Mouse (Mus musculus): ENCODE results near the gene Dnajb7. TPM values are rescaled to one million over a fixed set of nuclear protein-coding genes. Genes with fewer than 3 reads are reported as not detected.
A peak's percentile ranks its signal among the peaks of the same experiment; 100 is the strongest.
"Not testable (repeated sequence)": the region's sequence is repeated elsewhere in the genome, so short reads cannot be mapped to it uniquely, and the experiment has no call there.

Dnajb7 gene
- polyA plus RNA-seq, 1 experiment from 2014 or later = 1.6 TPM

- Histone ChIP-seq H3K4me2 (ENCODE audit: low read depth, low read length) (peak overlapping the region; percentile 51), H3K9ac (ENCODE audit: low read depth, low read length) (0 out of 2 replicates have a peak overlapping the region, but pooled peaks have one; percentile 12), H3K4me3 (ENCODE audit: low read length) (peak overlapping the region; percentile 27)
- not testable (repeated sequence) for H3K4me1 ChIP-seq (ENCODE audit: control insufficient read depth, insufficient read depth, low read length); H3K36me3 ChIP-seq (ENCODE audit: control insufficient read depth, insufficient read depth, low read length); H3K9me3 ChIP-seq (ENCODE audit: control insufficient read depth, low read length); H3K27ac ChIP-seq (ENCODE audit: low read length); H3K27me3 ChIP-seq (replicated peaks; ENCODE audit: control insufficient read depth, insufficient read depth, low read length)
- ATAC-seq = peak; percentile 94
- 5% methylated on average over 22 of the region's 22 CpGs for WGBS
Measured at GRCm38 (mm10) chr15:81416763-81417310, 8.7 kb upstream of the Dnajb7 start.

- H3K9ac ChIP-seq (ENCODE audit: low read depth, low read length) = no peak overlapping the region
- H3K4me2 ChIP-seq (ENCODE audit: low read depth, low read length) = no peak overlapping the region
- no peak overlapping the region for H3K4me3 ChIP-seq (ENCODE audit: low read length)
- no peaks in the 10 kb centered on the region for H3K9me3 ChIP-seq (ENCODE audit: control insufficient read depth, low read length)
- ATAC-seq = no peak
- 89% methylated on average over 3 of the region's 3 CpGs for WGBS
- H3K4me1 ChIP-seq (ENCODE audit: control insufficient read depth, insufficient read depth, low read length) = peaks cover 2% of the 10 kb centered on the region; the same call in 1 of the 2 replicates
- H3K36me3 ChIP-seq (ENCODE audit: control insufficient read depth, insufficient read depth, low read length) = peaks cover 2% of the 10 kb centered on the region; the same call in 1 of the 2 replicates
- H3K27me3 ChIP-seq (replicated peaks; ENCODE audit: control insufficient read depth, insufficient read depth, low read length) = no peaks in the 10 kb centered on the region
- no peak overlapping the region for H3K27ac ChIP-seq (ENCODE audit: low read length)
Measured at GRCm38 (mm10) chr15:81405008-81405407, 3.1 kb downstream of the Dnajb7 start.

GRCm38 (mm10) chr15:81399638-81400315, 8.3 kb downstream of the Dnajb7 start, which contains the start of the genes St13 and Xpnpep3:
Gene St13 (minus strand): TSS chr15:81400077.
Gene Xpnpep3 (plus strand): TSS chr15:81400138.
- Histone ChIP-seq H3K9ac (ENCODE audit: low read depth, low read length) (peak within 1 kb of the TSS; percentile 98), H3K36me3 (ENCODE audit: control insufficient read depth, insufficient read depth, low read length) (no peaks in the 10 kb centered on the region), H3K9me3 (ENCODE audit: control insufficient read depth, low read length) (no peaks in the 10 kb centered on the region), H3K4me1 (ENCODE audit: control insufficient read depth, insufficient read depth, low read length) (peaks cover 14% of the 10 kb centered on the region), H3K4me3 (ENCODE audit: low read length) (peak within 1 kb of the TSS; percentile 99), H3K27ac (ENCODE audit: low read length) (peak within 1 kb of the TSS; percentile 86), H3K27me3 (replicated peaks; ENCODE audit: control insufficient read depth, insufficient read depth, low read length) (no peaks in the 10 kb centered on the region), H3K4me2 (ENCODE audit: low read depth, low read length) (peak within 1 kb of the TSS; percentile 62)
- WGBS = under 1% methylated on average over 50 of the region's 50 CpGs
- ATAC-seq = peak; percentile 100

- Histone ChIP-seq H3K27me3 (replicated peaks; ENCODE audit: control insufficient read depth, insufficient read depth, low read length) (no peaks in the 10 kb centered on the region), H3K9ac (ENCODE audit: low read depth, low read length) (peak overlapping the region; percentile 98), H3K4me1 (ENCODE audit: control insufficient read depth, insufficient read depth, low read length) (peaks cover 14% of the 10 kb centered on the region), H3K4me3 (ENCODE audit: low read length) (peak overlapping the region; percentile 99), H3K36me3 (ENCODE audit: control insufficient read depth, insufficient read depth, low read length) (no peaks in the 10 kb centered on the region), H3K9me3 (ENCODE audit: control insufficient read depth, low read length) (no peaks in the 10 kb centered on the region), H3K27ac (ENCODE audit: low read length) (peak overlapping the region; percentile 86), H3K4me2 (ENCODE audit: low read depth, low read length) (peak overlapping the region; percentile 62)
- ATAC-seq = peak; percentile 73; the same call in 1 of the 2 replicates
- 0% methylated on average over 21 of the region's 21 CpGs for WGBS
Measured at GRCm38 (mm10) chr15:81399297-81399637, 8.8 kb downstream of the Dnajb7 start.

- Histone ChIP-seq H3K36me3 (ENCODE audit: control insufficient read depth, insufficient read depth, low read length) (no peaks in the 10 kb centered on the region), H3K27ac (ENCODE audit: low read length) (no peak overlapping the region), H3K9ac (ENCODE audit: low read depth, low read length) (peak overlapping the region; percentile 98), H3K4me1 (ENCODE audit: control insufficient read depth, insufficient read depth, low read length) (peaks cover 16% of the 10 kb centered on the region), H3K27me3 (replicated peaks; ENCODE audit: control insufficient read depth, insufficient read depth, low read length) (no peaks in the 10 kb centered on the region), H3K4me3 (ENCODE audit: low read length) (peak overlapping the region; percentile 99), H3K4me2 (ENCODE audit: low read depth, low read length) (peak overlapping the region; percentile 62), H3K9me3 (ENCODE audit: control insufficient read depth, low read length) (no peaks in the 10 kb centered on the region)
- no peak for ATAC-seq
Measured at GRCm38 (mm10) chr15:81398189-81398588, 9.9 kb downstream of the Dnajb7 start.

GRCm38 (mm10) chr15:81394211-81394915, 13.7 kb downstream of the Dnajb7 start:
- ATAC-seq = no peak
- no peaks in the 10 kb centered on the region for H3K27me3 ChIP-seq (replicated peaks; ENCODE audit: control insufficient read depth, insufficient read depth, low read length)
- 75% methylated on average over 8 of the region's 8 CpGs for WGBS
- no peaks in the 10 kb centered on the region for H3K9me3 ChIP-seq (ENCODE audit: control insufficient read depth, low read length)
- peaks cover 13% of the 10 kb centered on the region for H3K4me1 ChIP-seq (ENCODE audit: control insufficient read depth, insufficient read depth, low read length)
- H3K9ac ChIP-seq (ENCODE audit: low read depth, low read length) = no peak overlapping the region
- no peak overlapping the region for H3K4me2 ChIP-seq (ENCODE audit: low read depth, low read length)
- no peak overlapping the region for H3K4me3 ChIP-seq (ENCODE audit: low read length)
- peaks cover 2% of the 10 kb centered on the region; the same call in 1 of the 2 replicates for H3K36me3 ChIP-seq (ENCODE audit: control insufficient read depth, insufficient read depth, low read length)
- H3K27ac ChIP-seq (ENCODE audit: low read length) = no peak overlapping the region

- peaks cover 3% of the 10 kb centered on the region; the same call in 1 of the 2 replicates for H3K36me3 ChIP-seq (ENCODE audit: control insufficient read depth, insufficient read depth, low read length)
- no peak overlapping the region for H3K4me2 ChIP-seq (ENCODE audit: low read depth, low read length)
- H3K4me1 ChIP-seq (ENCODE audit: control insufficient read depth, insufficient read depth, low read length) = peaks cover 8% of the 10 kb centered on the region
- no peak overlapping the region for H3K4me3 ChIP-seq (ENCODE audit: low read length)
- H3K9ac ChIP-seq (ENCODE audit: low read depth, low read length) = no peak overlapping the region
- no peaks in the 10 kb centered on the region for H3K9me3 ChIP-seq (ENCODE audit: control insufficient read depth, low read length)
- ATAC-seq = no peak
- no peaks in the 10 kb centered on the region for H3K27me3 ChIP-seq (replicated peaks; ENCODE audit: control insufficient read depth, insufficient read depth, low read length)
- H3K27ac ChIP-seq (ENCODE audit: low read length) = no peak overlapping the region
Measured at GRCm38 (mm10) chr15:81392997-81393396, 15.1 kb downstream of the Dnajb7 start.

GRCm38 (mm10) chr15:81386327-81386726, 21.8 kb downstream of the Dnajb7 start:
- H3K36me3 ChIP-seq (ENCODE audit: control insufficient read depth, insufficient read depth, low read length) = peaks cover 7% of the 10 kb centered on the region; the same call in 1 of the 2 replicates
- ATAC-seq = no peak
- no peaks in the 10 kb centered on the region for H3K9me3 ChIP-seq (ENCODE audit: control insufficient read depth, low read length)
- no peak overlapping the region for H3K4me2 ChIP-seq (ENCODE audit: low read depth, low read length)
- H3K27ac ChIP-seq (ENCODE audit: low read length) = no peak overlapping the region
- no peaks in the 10 kb centered on the region for H3K27me3 ChIP-seq (replicated peaks; ENCODE audit: control insufficient read depth, insufficient read depth, low read length)
- H3K4me1 ChIP-seq (ENCODE audit: control insufficient read depth, insufficient read depth, low read length) = no peaks in the 10 kb centered on the region
- no peak overlapping the region for H3K9ac ChIP-seq (ENCODE audit: low read depth, low read length)
- 96% methylated on average over 5 of the region's 5 CpGs for WGBS
- H3K4me3 ChIP-seq (ENCODE audit: low read length) = no peak overlapping the region

GRCm38 (mm10) chr15:81378845-81379244, 29.3 kb downstream of the Dnajb7 start:
- Histone ChIP-seq H3K4me2 (ENCODE audit: low read depth, low read length) (no peak overlapping the region), H3K27ac (ENCODE audit: low read length) (no peak overlapping the region), H3K27me3 (replicated peaks; ENCODE audit: control insufficient read depth, insufficient read depth, low read length) (no peaks in the 10 kb centered on the region), H3K4me3 (ENCODE audit: low read length) (no peak overlapping the region), H3K9me3 (ENCODE audit: control insufficient read depth, low read length) (no peaks in the 10 kb centered on the region), H3K36me3 (ENCODE audit: control insufficient read depth, insufficient read depth, low read length) (peaks cover 9% of the 10 kb centered on the region), H3K4me1 (ENCODE audit: control insufficient read depth, insufficient read depth, low read length) (no peaks in the 10 kb centered on the region), H3K9ac (ENCODE audit: low read depth, low read length) (no peak overlapping the region)
- WGBS = 87% methylated on average over 2 of the region's 2 CpGs
- ATAC-seq = no peak

Data from intestine, embryonic 16.5 days (tissue).